Mouse (Mus musculus) bone marrow, adult 2 months (tissue): ENCODE results near the gene Gm20605. TPM values are rescaled to one million over a fixed set of nuclear protein-coding genes. Genes with fewer than 3 reads are reported as not detected.
A peak's percentile ranks its signal among the peaks of the same experiment; 100 is the strongest.

Source experiments
- H3K27ac ChIP-seq: fragments of 200-500 bp; 2 replicates; pipeline ENCODE4 v1.5.1; 2012; ENCODE audit warnings: low read depth, mild to moderate bottlenecking, control low read depth, inconsistent platforms, low read length; ENCODE audit not compliant: control insufficient read depth, poor library complexity, insufficient read depth
- H3K4me1 ChIP-seq: fragments of 200-500 bp; 2 replicates; pipeline ENCODE4 v1.6.1; 2011; ENCODE audit warnings: low read length; ENCODE audit not compliant: control insufficient read depth, insufficient read depth
- H3K4me3 ChIP-seq: fragments of 200-500 bp; replicated peaks from 2 replicates; pipeline ENCODE3; 2011; ENCODE audit warnings: mild to moderate bottlenecking, low read depth, low read length, control low read depth; ENCODE audit not compliant: control insufficient read depth
- CTCF ChIP-seq: fragments of 200-500 bp; IDR thresholded peaks from 2 replicates; pipeline ENCODE4 v1.5.1; 2011; ENCODE audit warnings: low read length, control low read depth; ENCODE audit not compliant: control insufficient read depth, insufficient read depth
- POLR2A ChIP-seq: fragments of 200-500 bp; IDR thresholded peaks from 2 replicates; pipeline ENCODE4 v1.6.1; 2011; ENCODE audit warnings: low read depth, mild to moderate bottlenecking, control low read depth, low read length, borderline replicate concordance; ENCODE audit not compliant: control insufficient read depth
- WGBS: fragments of 180-500 bp; shearing (Covaris S2); methylation state at CpG from one replicate; pipeline ENCODE4 v1.1.7; 2018; 5-methylcytosine and 5-hydroxymethylcytosine counted together
- polyA plus RNA-seq: library from polyadenylated mRNA; stranded (reverse); fragments of >200 nt; gene quantifications from 2 replicates; pipeline ENCODE4 v1.2.4, GENCODE M21; 2011; ENCODE audit warnings: low replicate concordance; ENCODE audit not compliant: missing spikeins, insufficient read depth, insufficient read length

Gm20605 gene
- polyA plus RNA-seq, 1 experiment = 41.6 TPM

GRCm38 (mm10) chr5:137597625-137598024, 31.4 kb upstream of the Gm20605 start:
- 58% methylated on average over 6 of the region's 6 CpGs for WGBS
- Histone ChIP-seq H3K4me3 (no peak overlapping the region), H3K4me1 (peaks cover 9% of the 10 kb centered on the region), H3K27ac (no peak overlapping the region)
- TF ChIP-seq POLR2A (no peak), CTCF (no peak)

GRCm38 (mm10) chr5:137598100-137598826, 30.7 kb upstream of the Gm20605 start:
- H3K4me1 ChIP-seq = peaks cover 10% of the 10 kb centered on the region
- no peak overlapping the region for H3K4me3 ChIP-seq
- 23% methylated on average over 2 of the region's 2 CpGs for WGBS
- no peak overlapping the region; the same call in 1 of the 2 replicates for H3K27ac ChIP-seq
- no peak for TF ChIP-seq POLR2A
- no peak for TF ChIP-seq CTCF

- Histone ChIP-seq H3K4me1 (peaks cover 10% of the 10 kb centered on the region), H3K27ac (no peak overlapping the region), H3K4me3 (peak overlapping the region; percentile 95)
- TF ChIP-seq CTCF = no peak
- no peak for TF ChIP-seq POLR2A
- 28% methylated on average over 9 of the region's 9 CpGs for WGBS
These were observed 29.4 kb upstream of the Gm20605 start for GRCm38 (mm10) chr5:137599600-137599999.

- peak overlapping the region; percentile 95 for H3K4me3 ChIP-seq
- TF ChIP-seq POLR2A (no peak), CTCF (no peak)
- 2% methylated on average over 19 of the region's 19 CpGs for WGBS
- H3K27ac ChIP-seq = peak overlapping the region; percentile 61
- H3K4me1 ChIP-seq = peaks cover 10% of the 10 kb centered on the region
These were observed 28.7 kb upstream of the Gm20605 start for GRCm38 (mm10) chr5:137600281-137600618.

GRCm38 (mm10) chr5:137600619-137601364, 28.2 kb upstream of the Gm20605 start, which contains the start of gene Mospd3:
Gene Mospd3 (minus strand): TSS chr5:137601058.
- peaks cover 10% of the 10 kb centered on the region for H3K4me1 ChIP-seq
- peak within 1 kb of the TSS; percentile 95 for H3K4me3 ChIP-seq
- H3K27ac ChIP-seq = peak within 1 kb of the TSS; percentile 97
- TF ChIP-seq CTCF = no peak
- peak; percentile 72 for TF ChIP-seq POLR2A
- WGBS = under 1% methylated on average over 41 of the region's 41 CpGs

GRCm38 (mm10) chr5:137601365-137601729, 27.6 kb upstream of the Gm20605 start:
- peaks cover 10% of the 10 kb centered on the region for H3K4me1 ChIP-seq
- WGBS = under 1% methylated on average over 22 of the region's 22 CpGs
- H3K4me3 ChIP-seq = peak overlapping the region; percentile 62
- peak overlapping the region; percentile 81 for H3K27ac ChIP-seq
- no peak for TF ChIP-seq CTCF
- TF ChIP-seq POLR2A = no peak; the same call in 1 of the 2 replicates

- 81% methylated on average over 26 of the region's 26 CpGs for WGBS
- TF ChIP-seq CTCF = no peak
- TF ChIP-seq POLR2A = no peak
- peaks cover 2% of the 10 kb centered on the region; the same call in 1 of the 2 replicates for H3K4me1 ChIP-seq
- no peak overlapping the region for H3K4me3 ChIP-seq
- H3K27ac ChIP-seq = no peak overlapping the region
These were observed 20.9 kb upstream of the Gm20605 start for GRCm38 (mm10) chr5:137607860-137608653.
